Mouse (Mus musculus) forebrain, embryonic 11.5 days (tissue): Measurements from ENCODE around the gene Mrpl9. TPM values are rescaled to one million over a fixed set of nuclear protein-coding genes. Genes with fewer than 3 reads are reported as not detected.

ENCODE experiments used
- ATAC-seq: fragments of 200-750 bp; cut with Nextera tagmentation; replicated peaks from 2 replicates; pipeline ENCODE4 v1.8.0; 2017; ENCODE audit warnings: moderate TSS enrichment; ENCODE audit not compliant: low FRiP score
- DNase-seq: peaks from one replicate; pipeline ENCODE4 v3.0.0-alpha.2; 2017; ENCODE audit warnings: low spot score
- H3K27ac ChIP-seq: fragments of 300-500 bp; sonication (generic); 2 replicates; pipeline ENCODE4 v1.5.1; 2014; ENCODE audit warnings: low read depth, low read length
- H3K27me3 ChIP-seq: fragments of 300-500 bp; sonication (generic); 2 replicates; pipeline ENCODE4 v1.6.1; 2014; ENCODE audit warnings: mild to moderate bottlenecking, low read length, mixed read lengths; ENCODE audit not compliant: control insufficient read depth, insufficient read depth
- H3K36me3 ChIP-seq: fragments of 300-500 bp; sonication (generic); 2 replicates; pipeline ENCODE4 v1.6.1; 2014; ENCODE audit warnings: mild to moderate bottlenecking, low read length, moderate library complexity, mixed read lengths; ENCODE audit not compliant: control insufficient read depth, insufficient read depth
- H3K4me1 ChIP-seq: fragments of 300-500 bp; sonication (generic); replicated peaks from 2 replicates; pipeline ENCODE4 v1.6.1; 2014; ENCODE audit warnings: low read length, mixed read lengths; ENCODE audit not compliant: control insufficient read depth, insufficient read depth
- H3K4me2 ChIP-seq: fragments of 300-500 bp; sonication (generic); 2 replicates; pipeline ENCODE4 v1.6.1; 2014; ENCODE audit warnings: low read depth, mild to moderate bottlenecking, low read length, moderate library complexity, mixed read lengths; ENCODE audit not compliant: severe bottlenecking
- H3K4me3 ChIP-seq: fragments of 300-500 bp; sonication (generic); 2 replicates; pipeline ENCODE4 v1.5.1; 2014; ENCODE audit warnings: low read depth, low read length
- H3K9ac ChIP-seq: fragments of 300-500 bp; sonication (generic); 2 replicates; pipeline ENCODE4 v1.6.1; 2014; ENCODE audit warnings: low read length
- H3K9me3 ChIP-seq: fragments of 300-500 bp; sonication (generic); 2 replicates; pipeline ENCODE4 v1.6.1; 2016; ENCODE audit warnings: low read length, mixed read lengths; ENCODE audit not compliant: control insufficient read depth
- WGBS: fragments of 180-500 bp; shearing (Covaris S2); extraction: QIAGEN DNeasy Blood & Tissue Kit; methylation state at CpG from one replicate; pipeline ENCODE4 v1.1.7; 2014; 5-methylcytosine and 5-hydroxymethylcytosine counted together
- polyA plus RNA-seq: library from polyadenylated mRNA; unstranded; fragments of >200 nt; fragmentation: Nextera tagmentation; extraction: Ambion mirVana; gene quantifications from 2 replicates; pipeline ENCODE4 v1.2.1, GENCODE M21; 2014

The Mrpl9 gene
- polyA plus RNA-seq, 1 experiment from 2014 or later, result 67.0 TPM

- no peaks in the 10 kb centered on the region for H3K27me3 ChIP-seq
- H3K36me3 ChIP-seq, result no peaks in the 10 kb centered on the region
- H3K9ac ChIP-seq, result no peak overlapping the region
- no peak overlapping the region for H3K4me3 ChIP-seq
- H3K4me2 ChIP-seq, result no peak overlapping the region
- no peak for DNase-seq
- H3K27ac ChIP-seq, result no peak overlapping the region; the same call in 1 of the 2 replicates
- no peaks in the 10 kb centered on the region for H3K9me3 ChIP-seq
- 80% methylated on average over 5 of the region's 5 CpGs for WGBS
- no peak for ATAC-seq
- peaks cover 13% of the 10 kb centered on the region; the same call in 1 of the 2 replicates for H3K4me1 ChIP-seq
Observed at GRCm38 (mm10) chr3:94473567-94474232, 30.6 kb downstream of the Mrpl9 start.

- H3K9ac ChIP-seq, result no peak overlapping the region
- DNase-seq (no peak), ATAC-seq (no peak)
- WGBS, result 66% methylated on average over 8 of the region's 8 CpGs
- H3K27ac ChIP-seq, result no peak overlapping the region
- H3K9me3 ChIP-seq, result no peaks in the 10 kb centered on the region
- H3K4me1 ChIP-seq, result peaks cover 21% of the 10 kb centered on the region
- H3K27me3 ChIP-seq, result no peaks in the 10 kb centered on the region; the same call in 1 of the 2 replicates
- H3K4me3 ChIP-seq, result no peak overlapping the region
- no peaks in the 10 kb centered on the region for H3K36me3 ChIP-seq
- H3K4me2 ChIP-seq, result no peak overlapping the region
Observed at GRCm38 (mm10) chr3:94476301-94477035, 33.4 kb downstream of the Mrpl9 start.

GRCm38 (mm10) chr3:94477444-94477843 is 34.3 kb downstream of the Mrpl9 start:
- Histone ChIP-seq H3K4me3 (peak overlapping the region; percentile 51), H3K27me3 (no peaks in the 10 kb centered on the region; the same call in 1 of the 2 replicates), H3K4me2 (peak overlapping the region; percentile 54), H3K9ac (peak overlapping the region; percentile 41), H3K9me3 (no peaks in the 10 kb centered on the region), H3K27ac (peak overlapping the region; percentile 82), H3K36me3 (no peaks in the 10 kb centered on the region), H3K4me1 (peaks cover 22% of the 10 kb centered on the region)
- DNase-seq (no peak), ATAC-seq (peak; percentile 0; the same call in 1 of the 2 replicates)
- 22% methylated on average over 4 of the region's 4 CpGs for WGBS

- WGBS, result 0% methylated on average over 14 of the region's 14 CpGs
- Histone ChIP-seq H3K9me3 (no peaks in the 10 kb centered on the region), H3K27ac (peak within 1 kb of the TSS; percentile 82), H3K27me3 (no peaks in the 10 kb centered on the region; the same call in 1 of the 2 replicates), H3K4me2 (peak within 1 kb of the TSS; percentile 54), H3K9ac (peak within 1 kb of the TSS; percentile 71), H3K36me3 (no peaks in the 10 kb centered on the region), H3K4me3 (peak within 1 kb of the TSS; percentile 51), H3K4me1 (peaks cover 26% of the 10 kb centered on the region)
- peak; percentile 84 for DNase-seq
- ATAC-seq, result peak; percentile 85
Observed at GRCm38 (mm10) chr3:94477981-94478422, 34.9 kb downstream of the Mrpl9 start, which contains the start of gene Celf3. TSS of gene Celf3 (plus strand) at chr3:94478295.

GRCm38 (mm10) chr3:94478591-94479169 is 35.6 kb downstream of the Mrpl9 start:
- peak overlapping the region; percentile 54 for H3K4me2 ChIP-seq
- peak; percentile 16; the same call in 1 of the 2 replicates for ATAC-seq
- WGBS, result 5% methylated on average over 9 of the region's 9 CpGs

GRCm38 (mm10) chr3:94479564-94479963 is 36.4 kb downstream of the Mrpl9 start:
- Histone ChIP-seq H3K9ac (peak overlapping the region; percentile 71), H3K9me3 (no peaks in the 10 kb centered on the region), H3K36me3 (no peaks in the 10 kb centered on the region), H3K27ac (no peak overlapping the region), H3K27me3 (no peaks in the 10 kb centered on the region; the same call in 1 of the 2 replicates), H3K4me2 (peak overlapping the region; percentile 54), H3K4me1 (peaks cover 33% of the 10 kb centered on the region), H3K4me3 (peak overlapping the region; percentile 51)
- ATAC-seq, result no peak
- 8% methylated on average over 11 of the region's 11 CpGs for WGBS
- peak; percentile 61 for DNase-seq

More at GRCm38 (mm10) chr3:94478591-94479169, 35.6 kb downstream of the Mrpl9 start:
- H3K27ac ChIP-seq, result peak overlapping the region; percentile 82
- peaks cover 30% of the 10 kb centered on the region for H3K4me1 ChIP-seq
- H3K9ac ChIP-seq, result peak overlapping the region; percentile 71
- H3K27me3 ChIP-seq, result no peaks in the 10 kb centered on the region; the same call in 1 of the 2 replicates
- H3K36me3 ChIP-seq, result no peaks in the 10 kb centered on the region
- no peaks in the 10 kb centered on the region for H3K9me3 ChIP-seq
- peak overlapping the region; percentile 51 for H3K4me3 ChIP-seq
- DNase-seq, result peak; percentile 57

GRCm38 (mm10) chr3:94480291-94480884 is 37.3 kb downstream of the Mrpl9 start, which contains the start of gene Riiad1:
TSS of gene Riiad1 (minus strand) at chr3:94480341.
- 11% methylated on average over 16 of the region's 16 CpGs for WGBS
- peak within 1 kb of the TSS; percentile 82 for H3K27ac ChIP-seq
- H3K4me3 ChIP-seq, result peak within 1 kb of the TSS; percentile 51
- peaks cover 40% of the 10 kb centered on the region for H3K4me1 ChIP-seq
- DNase-seq (peak; percentile 59), ATAC-seq (no peak)
- H3K4me2 ChIP-seq, result peak within 1 kb of the TSS; percentile 54
- H3K9me3 ChIP-seq, result no peaks in the 10 kb centered on the region
- no peaks in the 10 kb centered on the region for H3K36me3 ChIP-seq
- no peaks in the 10 kb centered on the region; the same call in 1 of the 2 replicates for H3K27me3 ChIP-seq
- peak within 1 kb of the TSS; percentile 71 for H3K9ac ChIP-seq

GRCm38 (mm10) chr3:94481429-94481828 is 38.3 kb downstream of the Mrpl9 start:
- WGBS, result 54% methylated on average over 4 of the region's 4 CpGs
- H3K9me3 ChIP-seq, result no peaks in the 10 kb centered on the region
- H3K36me3 ChIP-seq, result no peaks in the 10 kb centered on the region
- H3K4me2 ChIP-seq, result no peak overlapping the region
- no peak overlapping the region for H3K27ac ChIP-seq
- no peaks in the 10 kb centered on the region; the same call in 1 of the 2 replicates for H3K27me3 ChIP-seq
- ATAC-seq (no peak), DNase-seq (no peak)
- peaks cover 48% of the 10 kb centered on the region for H3K4me1 ChIP-seq
- H3K4me3 ChIP-seq, result no peak overlapping the region
- H3K9ac ChIP-seq, result no peak overlapping the region
